Mouse (Mus musculus) olfactory bulb, adult 2 months (tissue): ENCODE results near the gene Fancc.

Source experiments
- CTCF ChIP-seq: fragments of 200-500 bp; IDR thresholded peaks from 2 replicates; pipeline ENCODE4 v1.5.1; 2012; ENCODE audit warnings: low read depth, mild to moderate bottlenecking, low read length, moderate library complexity; ENCODE audit not compliant: insufficient read depth
- POLR2A ChIP-seq: fragments of 200-500 bp; IDR thresholded peaks from 2 replicates; pipeline ENCODE4 v1.6.1; 2012; ENCODE audit warnings: mild to moderate bottlenecking, low read depth, low read length, moderate library complexity; ENCODE audit not compliant: insufficient read depth

- TF ChIP-seq CTCF (no peak), POLR2A (no peak)
Measured at GRCm38 (mm10) chr13:63251118-63251889, 245.8 kb downstream of the Fancc start.
